Mouse (Mus musculus): ENCODE measurements around the gene Dnmbp.

DNA sequence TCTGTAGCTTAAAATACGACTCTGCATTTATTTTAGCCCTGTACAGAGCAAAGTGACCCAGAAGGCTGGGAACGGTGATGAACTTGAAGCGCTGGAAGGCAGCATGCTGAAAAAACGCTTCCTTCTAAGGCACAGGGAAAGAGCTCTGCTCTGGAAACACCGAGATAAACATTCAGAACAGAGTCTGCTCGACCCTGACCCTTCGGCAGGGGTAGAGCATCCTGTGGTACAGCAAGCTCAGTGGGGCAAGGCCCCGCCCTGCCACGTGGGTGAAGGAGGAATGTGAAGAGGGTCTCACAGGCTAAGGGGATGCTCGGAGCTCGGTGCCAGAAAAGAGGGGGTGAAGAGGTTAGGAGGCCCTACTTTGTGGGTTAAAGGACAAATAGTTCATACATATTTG, 1.6 kb downstream of the Dnmbp start:
- TF ChIP-seq CTCF (IDR thresholded peaks at IDR 0.05; ENCODE audit: low read depth) (no peak), EP300 (IDR thresholded peaks at IDR 0.05; ENCODE audit: low read depth) (no peak)

All from liver, postnatal 0 days (tissue).